Mouse (Mus musculus): ENCODE measurements around the gene Gm10320. TPM values are rescaled to one million over a fixed set of nuclear protein-coding genes. Genes with fewer than 3 reads are reported as not detected.
A peak's percentile ranks its signal among the peaks of the same experiment; 100 is the strongest.

Gene Gm10320
- polyA plus RNA-seq, 1 experiment = 1.8 TPM

- peaks cover 24% of the 10 kb centered on the region for H3K27me3 ChIP-seq (ENCODE audit: control insufficient read depth, insufficient read depth, insufficient read length)
- H3K36me3 ChIP-seq (ENCODE audit: control insufficient read depth, insufficient read depth) = no peaks in the 10 kb centered on the region
- TF ChIP-seq SRF (IDR thresholded peaks at IDR 0.05; ENCODE audit: control insufficient read depth, insufficient read length, low read depth) (no peak), E2F4 (IDR thresholded peaks at IDR 0.05; ENCODE audit: insufficient read depth) (no peak), POLR2AphosphoS2 (IDR thresholded peaks at IDR 0.05; ENCODE audit: insufficient read length, low read depth) (no peak), MAX (IDR thresholded peaks at IDR 0.05; ENCODE audit: low read depth) (no peak), TCF3 (IDR thresholded peaks at IDR 0.05; ENCODE audit: insufficient read length, low read depth) (no peak), MYOD1 (IDR thresholded peaks at IDR 0.05; ENCODE audit: control insufficient read depth in 1 of 3, insufficient read length in 2 of 3, low read depth in 2 of 3) (no peak), CEBPB (IDR thresholded peaks at IDR 0.05; ENCODE audit: insufficient read depth, poor library complexity, severe bottlenecking) (no peak), USF1 (IDR thresholded peaks at IDR 0.05; ENCODE audit: low read depth) (no peak), TCF12 (IDR thresholded peaks at IDR 0.05; ENCODE audit: insufficient read depth, poor library complexity, severe bottlenecking) (no peak), REST (IDR thresholded peaks at IDR 0.05; ENCODE audit: insufficient read depth, insufficient read length) (no peak), MYOG (IDR thresholded peaks at IDR 0.05; ENCODE audit: control insufficient read depth in 1 of 3, insufficient read depth in 1 of 3, insufficient read length in 2 of 3, low read depth in 2 of 3) (no peak), POLR2A (IDR thresholded peaks at IDR 0.05; ENCODE audit: insufficient read length, low read depth) (no peak)
- no peak overlapping the region for H3K4me3 ChIP-seq
- H3K4me2 ChIP-seq (ENCODE audit: low read depth) = no peak overlapping the region
- H3K79me2 ChIP-seq (ENCODE audit: control insufficient read depth, insufficient read depth) = no peaks in the 10 kb centered on the region
- no peak overlapping the region for H3ac ChIP-seq (ENCODE audit: control insufficient read depth, insufficient read length)
Observed at GRCm38 (mm10) chr13:98506496-98506895, 14.7 kb upstream of the Gm10320 start.

DNA sequence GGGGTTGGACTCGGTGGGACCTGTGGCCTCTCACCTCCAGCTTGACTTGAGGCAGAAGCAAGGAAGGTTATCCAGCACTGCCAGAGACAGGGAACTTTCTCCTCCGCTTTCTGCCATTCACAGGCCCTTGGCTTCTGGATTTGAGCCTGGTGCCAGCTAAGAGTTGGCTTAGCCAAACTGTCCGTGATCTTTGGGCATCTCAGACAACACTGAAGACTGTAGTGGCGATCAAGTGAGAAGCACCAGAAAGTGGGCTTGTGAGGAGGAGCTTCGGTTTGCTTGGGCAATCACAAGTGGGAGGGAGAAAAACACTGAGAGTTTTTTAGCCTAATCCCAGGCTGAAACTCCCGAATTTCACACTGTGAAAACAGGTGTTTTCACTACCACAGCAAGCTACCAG, 14.2 kb upstream of the Gm10320 start:
- no peak overlapping the region for H3ac ChIP-seq (ENCODE audit: control insufficient read depth, insufficient read length)
- H3K27me3 ChIP-seq (ENCODE audit: control insufficient read depth, insufficient read depth, insufficient read length) = peaks cover 24% of the 10 kb centered on the region
- H3K4me3 ChIP-seq = no peak overlapping the region
- H3K4me2 ChIP-seq (ENCODE audit: low read depth) = no peak overlapping the region
- no peaks in the 10 kb centered on the region for H3K79me2 ChIP-seq (ENCODE audit: control insufficient read depth, insufficient read depth)
- H3K36me3 ChIP-seq (ENCODE audit: control insufficient read depth, insufficient read depth) = no peaks in the 10 kb centered on the region
- no peak for TF ChIP-seq MYOD1 (IDR thresholded peaks at IDR 0.05; ENCODE audit: control insufficient read depth in 1 of 3, insufficient read length in 2 of 3, low read depth in 2 of 3)
- TF ChIP-seq REST (IDR thresholded peaks at IDR 0.05; ENCODE audit: insufficient read depth, insufficient read length) = no peak
- TF ChIP-seq TCF3 (IDR thresholded peaks at IDR 0.05; ENCODE audit: insufficient read length, low read depth) = no peak
- no peak for TF ChIP-seq MAX (IDR thresholded peaks at IDR 0.05; ENCODE audit: low read depth)
- TF ChIP-seq SRF (IDR thresholded peaks at IDR 0.05; ENCODE audit: control insufficient read depth, insufficient read length, low read depth) = no peak
- TF ChIP-seq USF1 (IDR thresholded peaks at IDR 0.05; ENCODE audit: low read depth) = no peak
- TF ChIP-seq CEBPB (IDR thresholded peaks at IDR 0.05; ENCODE audit: insufficient read depth, poor library complexity, severe bottlenecking) = no peak
- TF ChIP-seq E2F4 (IDR thresholded peaks at IDR 0.05; ENCODE audit: insufficient read depth) = no peak
- no peak for TF ChIP-seq POLR2A (IDR thresholded peaks at IDR 0.05; ENCODE audit: insufficient read length, low read depth)
- TF ChIP-seq TCF12 (IDR thresholded peaks at IDR 0.05; ENCODE audit: insufficient read depth, poor library complexity, severe bottlenecking) = no peak
- TF ChIP-seq POLR2AphosphoS2 (IDR thresholded peaks at IDR 0.05; ENCODE audit: insufficient read length, low read depth) = no peak
- no peak for TF ChIP-seq MYOG (IDR thresholded peaks at IDR 0.05; ENCODE audit: control insufficient read depth in 1 of 3, insufficient read depth in 1 of 3, insufficient read length in 2 of 3, low read depth in 2 of 3)

DNA sequence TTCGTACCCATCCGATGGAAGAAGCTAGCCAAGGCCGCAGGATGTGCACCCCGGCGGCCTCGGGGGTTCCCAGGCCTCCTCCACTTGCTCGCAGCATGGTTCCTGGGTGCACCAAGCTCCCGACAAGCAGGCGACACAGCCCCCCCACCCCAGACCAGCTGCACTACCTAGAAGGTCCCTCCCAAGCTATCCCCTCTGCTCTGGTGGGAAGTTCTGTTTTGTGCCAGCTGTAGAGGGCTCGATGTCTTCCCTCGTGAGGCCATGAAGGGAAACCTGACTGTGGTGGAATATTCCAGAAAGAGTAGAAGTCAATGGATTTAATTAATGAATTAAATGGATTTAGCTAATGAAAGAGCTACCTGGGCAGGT, 13.7 kb upstream of the Gm10320 start:
- Histone ChIP-seq H3K36me3 (ENCODE audit: control insufficient read depth, insufficient read depth) (no peaks in the 10 kb centered on the region), H3K79me2 (ENCODE audit: control insufficient read depth, insufficient read depth) (no peaks in the 10 kb centered on the region), H3K4me3 (no peak overlapping the region), H3K27me3 (ENCODE audit: control insufficient read depth, insufficient read depth, insufficient read length) (peaks cover 24% of the 10 kb centered on the region), H3ac (ENCODE audit: control insufficient read depth, insufficient read length) (no peak overlapping the region), H3K4me2 (ENCODE audit: low read depth) (peak overlapping the region; percentile 55)
- TF ChIP-seq TCF12 (IDR thresholded peaks at IDR 0.05; ENCODE audit: insufficient read depth, poor library complexity, severe bottlenecking) (no peak), TCF3 (IDR thresholded peaks at IDR 0.05; ENCODE audit: insufficient read length, low read depth) (no peak), SRF (IDR thresholded peaks at IDR 0.05; ENCODE audit: control insufficient read depth, insufficient read length, low read depth) (no peak), POLR2AphosphoS2 (IDR thresholded peaks at IDR 0.05; ENCODE audit: insufficient read length, low read depth) (no peak), MYOG (IDR thresholded peaks at IDR 0.05; ENCODE audit: control insufficient read depth in 1 of 3, insufficient read depth in 1 of 3, insufficient read length in 2 of 3, low read depth in 2 of 3) (no peak), MAX (IDR thresholded peaks at IDR 0.05; ENCODE audit: low read depth) (no peak), CEBPB (IDR thresholded peaks at IDR 0.05; ENCODE audit: insufficient read depth, poor library complexity, severe bottlenecking) (no peak), USF1 (IDR thresholded peaks at IDR 0.05; ENCODE audit: low read depth) (no peak), MYOD1 (IDR thresholded peaks at IDR 0.05; ENCODE audit: control insufficient read depth in 1 of 3, insufficient read length in 2 of 3, low read depth in 2 of 3) (no peak), REST (IDR thresholded peaks at IDR 0.05; ENCODE audit: insufficient read depth, insufficient read length) (no peak)

GRCm38 (mm10) chr13:98504661-98505488, 13.1 kb upstream of the Gm10320 start:
- no peak overlapping the region for H3ac ChIP-seq (ENCODE audit: control insufficient read depth, insufficient read length)
- TF ChIP-seq MYOD1 (IDR thresholded peaks at IDR 0.05; ENCODE audit: control insufficient read depth in 1 of 3, insufficient read length in 2 of 3, low read depth in 2 of 3) (no peak), USF1 (IDR thresholded peaks at IDR 0.05; ENCODE audit: low read depth) (no peak), E2F4 (IDR thresholded peaks at IDR 0.05; ENCODE audit: insufficient read depth) (no peak), POLR2A (IDR thresholded peaks at IDR 0.05; ENCODE audit: insufficient read length, low read depth) (no peak), TCF3 (IDR thresholded peaks at IDR 0.05; ENCODE audit: insufficient read length, low read depth) (no peak), MAX (IDR thresholded peaks at IDR 0.05; ENCODE audit: low read depth) (no peak), MYOG (IDR thresholded peaks at IDR 0.05; ENCODE audit: control insufficient read depth in 1 of 3, insufficient read depth in 1 of 3, insufficient read length in 2 of 3, low read depth in 2 of 3) (no peak), SRF (IDR thresholded peaks at IDR 0.05; ENCODE audit: control insufficient read depth, insufficient read length, low read depth) (no peak), CEBPB (IDR thresholded peaks at IDR 0.05; ENCODE audit: insufficient read depth, poor library complexity, severe bottlenecking) (no peak), TCF12 (IDR thresholded peaks at IDR 0.05; ENCODE audit: insufficient read depth, poor library complexity, severe bottlenecking) (no peak)
- peaks cover 24% of the 10 kb centered on the region for H3K27me3 ChIP-seq (ENCODE audit: control insufficient read depth, insufficient read depth, insufficient read length)
- H3K4me3 ChIP-seq = no peak overlapping the region
- no peaks in the 10 kb centered on the region for H3K36me3 ChIP-seq (ENCODE audit: control insufficient read depth, insufficient read depth)
- no peaks in the 10 kb centered on the region for H3K79me2 ChIP-seq (ENCODE audit: control insufficient read depth, insufficient read depth)
- H3K4me2 ChIP-seq (ENCODE audit: low read depth) = peak overlapping the region; percentile 55
